Mouse (Mus musculus): ENCODE measurements around the gene Arsg.
"Not testable (repeated sequence)": the region's sequence is repeated elsewhere in the genome, so short reads cannot be mapped to it uniquely, and the experiment has no call there.

The Arsg gene

DNA sequence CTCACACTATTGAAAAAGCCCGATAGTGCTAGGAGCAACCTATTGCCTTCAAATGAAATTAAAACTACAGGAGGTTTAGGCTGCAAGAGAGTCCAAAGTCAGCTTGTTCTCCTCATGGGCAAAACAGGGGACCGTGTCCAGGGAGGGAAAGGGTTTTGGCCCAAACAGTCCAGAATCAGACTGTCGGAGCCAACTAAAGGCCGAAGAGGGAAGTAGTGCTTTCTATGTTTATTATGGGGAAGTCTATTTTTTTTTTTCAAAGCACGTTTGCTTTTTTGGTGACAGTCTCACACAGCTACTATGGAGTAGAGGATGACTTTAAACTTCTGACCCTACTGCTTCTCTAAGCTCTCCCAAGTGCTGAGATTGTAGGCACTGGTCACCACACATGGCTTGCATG is 5.0 kb upstream of the Arsg start:
- no peak for DNase-seq (ENCODE audit: low spot score in 2 of 2)

DNA sequence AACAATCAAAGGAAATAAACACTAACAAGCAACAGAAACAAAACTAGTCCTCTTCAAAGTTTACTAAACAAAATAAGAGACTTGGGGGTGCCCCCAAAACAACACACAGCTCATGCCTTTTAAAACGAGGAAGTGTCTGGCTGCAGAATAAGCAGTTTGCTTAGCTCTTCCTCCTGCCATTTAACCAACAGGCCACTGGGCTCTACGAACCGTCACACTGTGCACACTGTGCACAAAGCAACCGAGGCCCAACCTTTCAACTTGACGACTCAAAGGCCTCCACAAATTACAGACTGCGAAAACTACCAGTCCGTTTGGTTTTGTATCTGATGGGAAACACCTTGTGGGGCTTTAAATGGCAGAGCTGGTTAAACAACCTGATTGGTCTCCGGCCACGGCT is 3.0 kb upstream of the Arsg start:
- DNase-seq (ENCODE audit: low spot score in 2 of 2): peak; percentile 54 to 62

DNA sequence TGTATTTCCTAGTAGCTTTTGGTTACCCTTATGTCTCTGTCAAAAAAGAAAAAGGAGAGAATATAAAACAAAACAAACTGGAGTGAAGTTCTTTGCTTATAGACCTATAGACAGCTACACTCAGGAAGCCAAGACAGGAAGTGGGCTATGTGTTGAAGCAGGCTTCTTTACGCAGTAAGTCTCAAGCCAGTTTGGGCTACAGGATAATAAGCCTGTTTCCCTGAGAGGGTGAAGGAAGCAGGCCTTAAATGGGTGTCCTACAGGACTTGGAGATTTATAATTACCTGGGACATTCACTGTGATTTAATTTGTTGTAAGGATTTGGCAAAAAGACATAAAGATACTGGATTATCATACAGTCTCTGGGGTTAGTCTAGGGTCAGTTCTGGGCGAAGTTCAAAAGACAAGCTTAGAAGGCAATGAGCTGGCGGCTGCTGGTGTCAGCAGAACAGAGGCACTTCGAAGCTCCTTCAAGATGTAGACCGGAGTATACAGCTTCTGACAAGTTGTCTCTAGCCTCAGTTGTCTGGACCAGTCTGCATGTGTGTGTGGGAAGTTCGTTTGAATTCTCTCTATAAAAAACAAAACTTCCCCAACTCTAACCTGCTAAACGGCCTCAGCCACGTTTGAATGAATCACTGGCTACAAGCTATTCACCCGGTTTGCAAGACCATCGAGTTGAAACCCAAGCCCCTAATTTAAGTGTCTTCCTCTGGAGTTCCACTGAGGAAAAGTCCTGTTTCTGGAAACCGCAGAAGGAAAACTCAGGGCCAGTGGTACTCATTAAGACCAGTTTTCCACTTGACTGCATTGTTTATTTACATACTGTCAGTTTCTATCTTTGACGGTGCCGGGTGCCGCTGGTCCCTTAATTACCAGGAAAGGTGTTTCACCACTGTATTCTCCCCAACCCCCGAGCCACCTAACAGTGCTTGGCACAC is 2.0 kb upstream of the Arsg start:
- peak; percentile 23 to 43 for DNase-seq (ENCODE audit: low spot score in 2 of 2)

DNA sequence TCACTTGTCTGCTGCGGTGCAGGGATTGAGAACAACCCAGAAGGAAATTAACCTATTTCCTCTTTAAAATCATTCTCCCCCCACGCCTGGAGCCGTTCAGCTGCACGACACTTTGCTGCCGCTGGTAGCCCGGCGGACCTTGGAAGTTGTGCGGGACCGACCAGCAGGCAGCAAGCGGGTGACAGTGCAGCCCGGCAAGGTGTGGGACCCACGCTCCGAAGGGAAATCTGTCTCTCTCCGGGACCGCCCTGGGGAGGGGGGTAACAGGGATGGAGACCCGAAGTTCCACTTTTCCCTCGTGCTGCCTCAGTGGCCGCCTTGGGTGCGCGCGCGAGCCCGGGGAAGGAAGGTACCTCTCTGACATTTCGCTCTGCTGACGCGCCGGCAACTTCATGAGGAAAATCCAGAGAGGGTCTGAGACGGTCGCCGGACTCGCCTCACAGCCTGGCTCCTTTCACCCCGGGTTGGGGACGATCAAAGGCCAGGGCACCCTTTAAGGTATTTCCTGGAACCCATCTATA is 943 bp upstream of the Arsg start:
- DNase-seq (ENCODE audit: low spot score in 2 of 2): peak; percentile 30 to 46

DNA sequence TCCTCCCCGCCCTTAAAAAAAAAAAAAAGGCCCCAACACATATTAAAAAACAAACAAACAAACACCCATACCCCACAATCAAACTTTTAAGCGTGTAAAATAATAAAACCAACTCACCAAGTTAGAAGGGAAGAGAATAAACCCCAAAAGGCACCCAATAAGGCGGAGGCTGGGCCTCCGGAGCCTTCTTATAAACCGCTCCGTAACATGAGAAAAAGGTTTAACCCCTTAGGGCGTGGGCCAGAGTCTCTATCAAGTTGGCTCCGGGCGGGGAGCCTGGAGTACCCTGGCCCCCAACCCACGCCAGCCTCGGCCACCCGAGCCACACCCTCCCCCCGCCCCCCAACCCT is 378 bp upstream of the Arsg start:
- no peak for DNase-seq (ENCODE audit: low spot score in 2 of 2)

DNA sequence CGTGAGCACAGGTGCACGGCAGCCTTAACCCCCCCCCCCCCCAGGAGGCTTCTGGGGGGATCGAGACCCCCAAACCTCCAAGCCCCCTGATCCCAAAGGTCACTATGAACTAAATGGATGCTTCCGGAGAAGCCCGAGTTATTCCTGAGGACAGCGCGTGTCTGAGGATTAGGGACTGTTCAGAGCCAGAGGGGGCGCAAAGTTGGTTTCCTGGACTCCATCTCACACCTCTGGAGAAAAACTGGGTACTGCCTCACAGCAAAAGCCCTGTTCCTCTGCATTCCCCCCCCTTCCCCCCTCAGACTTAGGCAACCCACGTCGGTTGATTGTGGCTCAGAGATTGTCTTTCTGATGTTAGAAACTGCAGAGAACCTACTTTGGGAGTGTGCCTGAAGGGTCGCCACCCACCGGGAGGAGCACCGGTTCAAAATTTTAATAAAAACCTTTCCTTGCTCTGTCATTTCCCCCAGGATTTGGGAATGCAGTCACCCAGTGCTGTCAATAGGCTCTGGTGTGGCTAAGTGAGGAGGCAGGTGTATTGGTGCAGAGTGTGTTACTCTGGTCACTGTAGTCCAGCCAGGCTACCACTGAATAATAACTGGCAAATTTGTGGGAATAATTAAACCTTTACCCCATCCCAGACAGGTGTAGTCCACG is 1.0 kb downstream of the Arsg start:
- no peak for DNase-seq (ENCODE audit: low spot score in 2 of 2)

DNA sequence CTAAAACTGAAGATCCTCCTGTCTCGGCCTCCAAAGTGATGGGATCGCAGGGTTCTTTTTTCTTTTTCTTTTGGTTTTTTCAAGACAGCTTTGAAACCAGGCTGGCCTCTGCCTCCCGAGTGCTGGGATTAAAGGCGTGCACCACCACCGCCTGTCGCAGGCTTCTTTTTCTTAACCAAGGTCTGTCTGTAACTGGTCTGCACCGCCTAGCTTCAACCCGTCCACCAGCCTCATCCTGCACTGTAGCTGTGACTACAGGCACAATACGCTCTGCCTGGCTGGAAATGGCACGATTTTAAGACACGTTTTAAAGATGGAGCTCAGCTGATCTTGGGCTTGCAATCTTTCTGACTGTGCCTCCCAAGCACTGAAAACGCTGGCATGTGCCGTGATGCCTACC is 1.7 kb downstream of the Arsg start:
- DNase-seq (ENCODE audit: low spot score in 2 of 2): no peak

DNA sequence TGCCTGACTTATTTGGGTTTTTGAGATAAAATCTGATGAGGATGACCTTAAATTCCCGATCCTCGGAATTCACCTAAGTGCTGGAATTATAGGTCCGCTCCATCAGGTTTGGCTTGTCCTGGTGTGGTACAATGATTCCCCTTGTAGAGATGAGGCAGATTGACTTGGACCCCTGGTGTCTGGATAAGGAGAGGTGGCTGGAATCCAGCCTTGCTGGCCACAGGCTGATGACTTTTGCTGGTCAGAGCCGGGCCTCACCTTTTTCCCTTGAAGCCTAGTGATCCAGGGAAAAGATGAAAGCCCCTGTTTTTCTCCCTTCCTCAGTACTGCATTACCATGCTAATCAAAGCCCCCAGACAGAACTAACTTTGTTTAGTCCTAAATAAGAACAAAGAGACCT is 2.5 kb downstream of the Arsg start:
- no peak for DNase-seq (ENCODE audit: low spot score in 2 of 2)

DNA sequence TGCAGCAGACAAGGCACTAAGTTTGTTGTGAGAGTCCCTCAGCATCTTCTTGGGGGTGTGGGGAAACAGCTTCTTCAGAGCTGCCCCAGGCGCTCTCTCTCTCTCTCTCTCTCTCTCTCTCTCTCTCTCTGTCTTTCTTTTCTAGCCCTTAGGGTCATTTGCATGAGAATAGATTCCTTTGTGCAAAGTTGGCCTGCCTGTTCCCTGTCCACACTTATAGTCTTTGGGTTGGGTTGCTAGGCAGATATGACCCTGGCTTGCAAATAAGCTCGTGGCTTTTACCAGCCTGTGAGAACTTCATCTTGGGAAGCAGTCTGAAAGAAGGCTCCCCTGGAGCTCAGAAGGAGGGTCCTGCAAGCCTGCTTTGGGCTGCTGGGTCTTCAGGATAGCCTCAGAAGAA is 3.1 kb downstream of the Arsg start:
- DNase-seq (ENCODE audit: low spot score in 2 of 2): no peak

DNA sequence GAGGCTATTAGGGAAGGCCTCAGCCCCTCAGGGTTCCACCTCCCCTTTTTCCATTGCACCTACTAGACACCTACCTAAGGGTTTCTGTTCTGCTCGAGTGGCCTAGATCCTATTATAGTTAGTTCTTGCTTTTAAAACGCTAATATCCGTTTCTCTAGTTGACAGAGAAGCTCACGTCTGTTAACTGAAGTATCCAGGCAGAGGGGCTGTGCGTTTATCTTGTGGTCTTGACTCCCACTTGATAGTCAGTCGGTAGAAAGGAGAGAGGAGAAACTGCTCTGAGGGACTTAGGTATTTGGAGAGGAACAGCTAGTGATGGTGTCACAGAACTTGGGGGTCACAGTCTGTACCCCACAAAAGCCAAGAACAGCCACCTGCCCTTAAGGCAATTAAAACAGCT is 3.5 kb downstream of the Arsg start:
- DNase-seq (ENCODE audit: low spot score in 2 of 2): no peak

DNA sequence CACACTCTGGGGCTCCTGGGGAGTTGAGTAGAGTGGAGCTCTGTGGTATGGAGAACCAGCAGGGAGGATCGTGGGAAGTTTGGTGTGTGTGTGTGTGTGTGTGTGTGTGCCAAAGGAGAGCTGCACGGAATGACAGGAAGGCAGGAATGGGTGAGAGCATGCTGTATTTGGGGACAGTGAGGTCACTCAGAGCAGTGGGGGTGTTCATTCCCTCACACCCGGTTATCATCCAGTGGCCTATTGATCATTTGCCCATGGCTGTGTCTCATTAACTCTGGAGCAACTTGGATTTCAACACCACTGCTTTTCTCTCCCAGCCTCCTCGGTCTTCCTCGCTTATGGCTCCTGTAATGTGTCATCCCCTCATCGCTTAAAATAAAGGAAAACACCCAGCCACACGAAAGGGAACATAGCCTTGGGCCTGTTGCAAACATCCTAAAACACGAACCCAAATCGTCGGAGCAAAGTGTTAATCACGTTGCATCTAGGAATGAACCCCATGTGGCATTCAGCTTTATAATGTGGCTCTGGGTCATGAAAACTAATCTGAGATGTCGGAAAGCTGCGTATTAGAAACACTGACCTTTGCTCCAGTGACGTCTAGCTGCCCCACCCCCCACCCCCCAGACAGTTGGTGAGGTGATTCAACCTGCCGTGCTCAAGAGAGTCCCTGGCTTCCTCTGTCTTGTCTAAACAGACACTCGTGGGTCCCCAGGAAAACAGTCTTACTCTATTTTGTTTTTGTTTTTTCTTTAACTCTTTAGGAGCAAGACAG is 4.6 kb downstream of the Arsg start:
- DNase-seq (ENCODE audit: low spot score in 2 of 2): no peak

DNA sequence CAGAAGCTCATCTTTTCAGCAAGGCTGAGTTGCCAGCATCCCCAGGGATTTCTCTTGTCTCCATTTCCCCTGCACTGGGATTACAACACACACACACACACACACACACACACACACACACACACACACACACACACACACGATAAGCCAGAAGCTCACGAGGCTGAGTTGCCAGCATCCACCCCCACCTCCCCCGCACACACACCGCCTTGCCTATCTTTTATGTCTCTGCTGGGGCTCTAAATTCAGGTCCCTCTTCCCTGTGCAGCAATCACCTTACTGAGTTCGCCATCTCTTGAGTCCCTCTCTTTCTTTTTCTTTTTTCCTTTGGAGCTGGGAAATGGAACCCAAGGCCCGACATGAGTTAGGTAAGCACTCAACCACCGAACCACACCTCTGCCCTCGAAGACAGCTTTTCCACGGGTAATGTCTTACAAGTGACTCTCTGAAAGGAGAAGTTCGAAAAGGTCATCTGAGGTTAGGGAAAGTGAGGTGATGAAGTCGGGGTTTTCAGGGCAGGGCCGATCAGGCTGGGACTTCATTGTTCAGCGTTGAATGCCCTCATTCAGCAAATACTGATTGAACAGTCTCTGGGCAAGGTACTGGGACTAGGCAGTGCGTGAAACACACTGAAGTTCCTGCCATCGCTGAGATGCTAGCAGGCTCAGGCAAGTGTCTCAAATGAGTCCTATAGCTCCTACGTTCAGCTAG is 6.6 kb downstream of the Arsg start:
- peak in 1 of 2 experiments; percentile 29 for DNase-seq (ENCODE audit: low spot score in 2 of 2)

DNA sequence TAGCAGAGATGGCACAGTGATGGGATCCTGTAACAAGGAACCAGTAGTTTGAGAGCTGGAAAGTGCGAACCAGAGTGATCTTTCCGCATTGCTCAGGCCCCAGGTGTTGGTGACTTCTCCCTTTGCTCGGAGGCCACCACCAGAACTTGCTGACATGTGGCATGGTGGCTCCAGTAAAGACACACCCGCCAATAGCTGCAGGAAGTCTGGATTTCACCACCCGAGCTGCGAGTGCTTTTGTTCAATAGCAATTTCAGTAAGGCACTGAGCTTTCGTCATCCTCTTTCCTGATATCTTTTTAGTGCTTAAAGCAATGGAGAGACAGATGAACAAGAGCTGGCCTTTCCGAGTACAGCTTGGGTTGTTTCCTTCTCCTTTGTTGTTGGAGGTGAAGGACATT is 7.3 kb downstream of the Arsg start:
- DNase-seq (ENCODE audit: low spot score in 2 of 2): peak in 1 of 2 experiments; percentile 29

DNA sequence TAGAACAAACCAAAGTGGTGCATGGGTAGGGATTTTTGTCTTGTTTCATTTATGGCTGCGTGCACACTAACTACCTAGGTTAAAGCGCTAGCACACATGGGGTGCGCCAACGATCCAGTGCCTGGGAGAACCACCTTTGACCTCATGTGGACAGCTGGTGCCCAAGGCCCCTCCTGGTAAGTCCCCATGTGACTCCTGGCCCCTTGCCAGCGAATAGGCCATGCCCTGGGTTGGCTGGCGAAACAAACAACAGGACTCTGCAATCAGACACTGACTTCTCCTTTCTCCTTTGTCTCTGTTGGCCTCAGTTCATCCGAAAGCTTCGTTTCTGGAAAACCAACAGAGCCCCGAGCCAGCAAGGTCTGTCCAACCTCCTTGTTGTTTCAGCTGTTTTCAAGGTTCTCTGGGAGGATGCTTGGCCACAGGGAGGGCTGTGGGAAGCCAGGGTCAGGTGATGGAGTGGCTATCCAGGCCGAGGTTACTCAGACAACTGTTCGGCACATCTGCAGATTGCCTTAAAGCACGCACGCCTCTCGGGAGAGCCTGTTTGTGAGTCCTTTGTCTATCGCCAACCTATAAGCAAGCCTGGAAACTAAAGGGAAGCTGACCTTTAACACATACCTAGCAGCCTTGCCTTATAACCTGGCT is 12.3 kb downstream of the Arsg start:
- DNase-seq (ENCODE audit: low spot score in 2 of 2): peak in 1 of 2 experiments; percentile 45

DNA sequence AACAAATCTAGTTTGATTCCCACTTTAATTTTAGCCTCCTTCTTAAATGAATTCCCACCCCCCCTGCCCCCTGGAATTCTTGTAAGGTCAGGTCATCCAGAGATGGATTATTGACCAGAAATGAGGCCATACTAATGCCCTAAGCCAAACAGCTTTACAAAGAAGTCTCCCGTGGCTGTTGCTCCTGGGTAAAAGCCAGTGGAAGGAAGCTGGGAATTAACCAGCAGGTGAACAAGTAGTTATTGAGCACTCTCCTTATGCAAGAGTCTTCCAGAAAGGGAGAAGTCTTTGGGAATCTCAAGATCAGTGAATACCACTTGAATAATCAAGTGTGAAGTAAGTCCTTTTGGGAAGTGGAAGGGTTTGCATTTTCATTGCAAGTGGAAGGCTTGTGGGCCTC is 13.9 kb downstream of the Arsg start:
- DNase-seq (ENCODE audit: low spot score in 2 of 2): no peak

DNA sequence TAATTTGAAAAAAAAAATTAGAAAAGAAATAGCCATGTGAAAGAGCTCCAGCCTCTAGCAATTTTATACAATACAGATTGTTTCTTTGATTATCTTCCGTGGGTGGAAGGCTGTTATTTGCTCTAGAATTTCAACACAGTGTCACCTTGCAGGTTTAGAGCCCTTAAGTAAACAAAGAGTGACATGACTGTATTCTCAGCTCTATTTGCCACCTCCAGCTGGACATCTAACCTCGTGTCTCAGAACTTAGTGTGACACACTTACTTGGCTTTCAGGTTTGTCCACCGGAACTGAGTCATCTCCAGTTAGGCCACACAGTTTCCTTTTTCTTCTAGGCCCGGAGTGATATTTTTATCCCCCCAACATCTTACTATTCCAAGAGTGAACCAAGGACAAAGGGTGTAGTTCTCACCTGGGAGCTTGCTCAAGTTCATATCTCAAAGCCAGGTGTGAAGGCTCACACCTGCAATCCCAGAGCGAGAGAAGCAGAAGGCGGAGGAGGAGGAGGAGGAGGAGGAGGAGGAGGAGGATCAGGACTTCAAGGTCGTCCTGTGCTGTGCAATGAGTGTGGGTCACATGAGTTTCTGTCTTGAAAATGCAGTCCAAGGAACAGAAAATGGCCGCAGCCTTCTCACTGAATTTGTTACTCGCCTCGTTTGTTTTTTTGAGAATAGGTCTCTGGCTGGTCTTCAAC is 15.0 kb downstream of the Arsg start:
- DNase-seq (ENCODE audit: low spot score in 2 of 2): no peak

DNA sequence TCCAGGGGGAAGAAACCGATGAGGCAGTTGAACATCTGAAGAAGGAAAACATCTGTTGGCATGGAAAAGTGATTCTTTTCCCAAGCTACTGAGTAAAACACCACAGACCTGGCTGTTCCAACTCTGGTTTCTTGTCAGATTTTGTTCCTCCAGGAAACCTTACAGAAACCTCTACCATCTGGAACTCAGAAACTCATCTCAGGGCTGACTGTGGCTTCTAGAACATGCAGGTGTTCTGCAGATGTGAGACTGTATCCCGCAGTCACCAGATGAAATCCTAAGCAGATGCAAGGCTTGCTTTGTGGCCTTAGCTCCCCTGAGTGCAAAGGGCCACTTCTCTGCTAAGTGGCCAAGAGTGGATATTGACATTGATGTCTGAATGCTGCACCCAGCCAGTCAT is 16.6 kb downstream of the Arsg start:
- DNase-seq (ENCODE audit: low spot score in 2 of 2): no peak

DNA sequence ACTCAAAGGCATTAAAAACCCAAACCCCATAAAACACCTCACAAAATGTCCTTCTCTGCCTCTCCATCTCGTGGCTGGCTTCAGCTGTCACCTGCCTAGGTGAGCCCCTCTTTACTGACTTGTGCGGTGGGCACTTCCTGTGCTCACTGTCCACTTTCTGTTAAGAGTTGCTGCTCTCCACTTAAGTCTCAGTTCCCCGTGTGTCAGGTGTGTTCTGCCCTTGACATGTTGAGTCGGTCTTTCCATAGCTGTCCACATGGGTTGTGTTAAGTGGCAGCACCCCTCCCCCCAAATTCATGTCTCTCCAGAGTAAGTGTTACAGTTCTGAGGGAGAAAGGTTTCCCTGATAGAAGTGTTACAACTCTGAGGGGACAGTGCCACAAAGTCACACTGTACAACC is 18.7 kb downstream of the Arsg start:
- no peak for DNase-seq (ENCODE audit: low spot score in 2 of 2)

DNA sequence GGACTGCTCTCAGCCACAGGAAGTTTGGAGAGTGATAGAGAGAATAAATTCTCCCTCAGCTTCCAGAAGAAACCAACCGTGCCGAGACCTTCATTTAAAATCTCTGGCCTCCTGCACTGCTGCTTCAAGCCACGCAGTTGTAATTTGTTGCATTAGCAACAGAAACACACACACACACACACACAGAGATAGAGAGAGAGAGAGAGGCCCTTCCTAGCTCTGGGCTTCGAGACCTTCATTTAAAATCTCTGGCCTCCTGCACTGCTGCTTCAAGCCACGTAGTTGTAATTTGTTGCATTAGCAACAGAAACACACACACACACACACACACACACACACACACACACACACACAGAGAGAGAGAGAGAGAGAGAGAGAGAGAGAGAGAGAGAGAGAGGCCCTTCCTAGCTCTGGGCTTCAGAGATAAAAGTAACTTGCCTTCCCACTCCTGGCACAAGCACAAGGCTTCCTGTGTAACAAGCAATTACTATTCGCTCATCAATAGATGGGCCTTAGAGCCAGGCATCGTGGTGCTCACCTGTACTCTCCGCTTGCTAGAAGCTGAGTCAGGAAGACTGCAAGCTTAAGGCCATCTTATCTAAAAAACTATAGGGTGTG is 19.8 kb downstream of the Arsg start:
- not testable (repeated sequence) for DNase-seq (ENCODE audit: low spot score in 2 of 2)

All from spleen, postnatal 36 days (tissue).